Mouse (Mus musculus): ENCODE data around the gene Setd4. TPM values are rescaled to one million over a fixed set of nuclear protein-coding genes. Genes with fewer than 3 reads are reported as not detected.

The Setd4 gene
- polyA plus RNA-seq, 1 experiment from 2014 or later = 11.5 TPM

DNA sequence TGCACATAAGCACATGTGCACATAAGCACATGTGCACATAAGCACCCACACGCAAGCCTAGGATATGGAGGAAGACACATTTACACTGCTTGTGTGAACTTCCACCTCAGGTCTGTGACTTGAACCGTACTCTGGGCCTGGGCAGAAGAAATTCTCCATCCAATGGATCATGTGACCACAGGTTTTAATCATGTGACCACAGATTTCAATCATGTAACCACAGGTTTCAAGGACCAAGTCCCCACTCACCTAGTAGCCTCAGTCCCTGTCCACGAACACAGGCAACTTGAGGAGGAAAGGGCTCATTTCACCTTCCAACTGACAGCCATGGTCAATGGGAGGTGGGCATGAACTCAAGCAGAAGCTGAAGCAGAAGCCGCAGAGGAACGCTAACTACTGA lies 30.4 kb downstream of the Setd4 start:
- Histone ChIP-seq H3K4me3 (ENCODE audit: low read depth, low read length) (no peak overlapping the region), H3K9ac (replicated peaks; ENCODE audit: low read depth, low read length) (no peak overlapping the region), H3K27me3 (ENCODE audit: control insufficient read depth, insufficient read depth, low read length) (no peaks in the 10 kb centered on the region), H3K27ac (ENCODE audit: low read length) (no peak overlapping the region), H3K9me3 (ENCODE audit: control insufficient read depth, low read depth, low read length) (no peaks in the 10 kb centered on the region), H3K36me3 (ENCODE audit: control insufficient read depth, insufficient read depth, low read length) (no peaks in the 10 kb centered on the region), H3K4me1 (ENCODE audit: control insufficient read depth, insufficient read depth, low read length) (peaks cover 12% of the 10 kb centered on the region; the same call in 1 of the 2 replicates), H3K4me2 (replicated peaks; ENCODE audit: low read depth, low read length) (no peak overlapping the region)
- 95% methylated on average over 5 of the region's 5 CpGs for WGBS
- ATAC-seq (ENCODE audit: insufficient number of reproducible peaks, insufficient read depth, low FRiP score, low read depth) = no peak

- no peaks in the 10 kb centered on the region for H3K36me3 ChIP-seq (ENCODE audit: control insufficient read depth, insufficient read depth, low read length)
- H3K4me1 ChIP-seq (ENCODE audit: control insufficient read depth, insufficient read depth, low read length) = peaks cover 12% of the 10 kb centered on the region; the same call in 1 of the 2 replicates
- H3K9me3 ChIP-seq (ENCODE audit: control insufficient read depth, low read depth, low read length) = no peaks in the 10 kb centered on the region
- ATAC-seq (ENCODE audit: insufficient number of reproducible peaks, insufficient read depth, low FRiP score, low read depth) = no peak
- H3K9ac ChIP-seq (replicated peaks; ENCODE audit: low read depth, low read length) = no peak overlapping the region
- H3K4me2 ChIP-seq (replicated peaks; ENCODE audit: low read depth, low read length) = no peak overlapping the region
- H3K27me3 ChIP-seq (ENCODE audit: control insufficient read depth, insufficient read depth, low read length) = no peaks in the 10 kb centered on the region
- no peak overlapping the region for H3K27ac ChIP-seq (ENCODE audit: low read length)
- 92% methylated on average over 6 of the region's 6 CpGs for WGBS
- no peak overlapping the region for H3K4me3 ChIP-seq (ENCODE audit: low read depth, low read length)
Observed at GRCm38 (mm10) chr16:93572383-93572782, 31.5 kb downstream of the Setd4 start.

- WGBS = 17% methylated on average over 12 of the region's 12 CpGs
- Histone ChIP-seq H3K9me3 (ENCODE audit: control insufficient read depth, low read depth, low read length) (no peaks in the 10 kb centered on the region), H3K4me1 (ENCODE audit: control insufficient read depth, insufficient read depth, low read length) (0 out of 2 replicates have a peak, but pooled peaks cover 5% of the 10 kb centered on the region), H3K4me3 (ENCODE audit: low read depth, low read length) (no peak overlapping the region), H3K27ac (ENCODE audit: low read length) (no peak overlapping the region), H3K9ac (replicated peaks; ENCODE audit: low read depth, low read length) (no peak overlapping the region), H3K36me3 (ENCODE audit: control insufficient read depth, insufficient read depth, low read length) (no peaks in the 10 kb centered on the region), H3K4me2 (replicated peaks; ENCODE audit: low read depth, low read length) (0 out of 2 replicates have a peak overlapping the region, but pooled peaks have one; percentile 6), H3K27me3 (ENCODE audit: control insufficient read depth, insufficient read depth, low read length) (no peaks in the 10 kb centered on the region)
- ATAC-seq (ENCODE audit: insufficient number of reproducible peaks, insufficient read depth, low FRiP score, low read depth) = no peak
Observed at GRCm38 (mm10) chr16:93558499-93558898, 45.4 kb downstream of the Setd4 start.

GRCm38 (mm10) chr16:93557646-93558045 lies 46.2 kb downstream of the Setd4 start:
- Histone ChIP-seq H3K4me3 (ENCODE audit: low read depth, low read length) (no peak overlapping the region), H3K4me2 (replicated peaks; ENCODE audit: low read depth, low read length) (no peak overlapping the region), H3K4me1 (ENCODE audit: control insufficient read depth, insufficient read depth, low read length) (0 out of 2 replicates have a peak, but pooled peaks cover 5% of the 10 kb centered on the region), H3K9ac (replicated peaks; ENCODE audit: low read depth, low read length) (no peak overlapping the region), H3K27ac (ENCODE audit: low read length) (no peak overlapping the region), H3K27me3 (ENCODE audit: control insufficient read depth, insufficient read depth, low read length) (no peaks in the 10 kb centered on the region), H3K36me3 (ENCODE audit: control insufficient read depth, insufficient read depth, low read length) (no peaks in the 10 kb centered on the region), H3K9me3 (ENCODE audit: control insufficient read depth, low read depth, low read length) (no peaks in the 10 kb centered on the region)
- 67% methylated on average over 8 of the region's 8 CpGs for WGBS
- no peak for ATAC-seq (ENCODE audit: insufficient number of reproducible peaks, insufficient read depth, low FRiP score, low read depth)

DNA sequence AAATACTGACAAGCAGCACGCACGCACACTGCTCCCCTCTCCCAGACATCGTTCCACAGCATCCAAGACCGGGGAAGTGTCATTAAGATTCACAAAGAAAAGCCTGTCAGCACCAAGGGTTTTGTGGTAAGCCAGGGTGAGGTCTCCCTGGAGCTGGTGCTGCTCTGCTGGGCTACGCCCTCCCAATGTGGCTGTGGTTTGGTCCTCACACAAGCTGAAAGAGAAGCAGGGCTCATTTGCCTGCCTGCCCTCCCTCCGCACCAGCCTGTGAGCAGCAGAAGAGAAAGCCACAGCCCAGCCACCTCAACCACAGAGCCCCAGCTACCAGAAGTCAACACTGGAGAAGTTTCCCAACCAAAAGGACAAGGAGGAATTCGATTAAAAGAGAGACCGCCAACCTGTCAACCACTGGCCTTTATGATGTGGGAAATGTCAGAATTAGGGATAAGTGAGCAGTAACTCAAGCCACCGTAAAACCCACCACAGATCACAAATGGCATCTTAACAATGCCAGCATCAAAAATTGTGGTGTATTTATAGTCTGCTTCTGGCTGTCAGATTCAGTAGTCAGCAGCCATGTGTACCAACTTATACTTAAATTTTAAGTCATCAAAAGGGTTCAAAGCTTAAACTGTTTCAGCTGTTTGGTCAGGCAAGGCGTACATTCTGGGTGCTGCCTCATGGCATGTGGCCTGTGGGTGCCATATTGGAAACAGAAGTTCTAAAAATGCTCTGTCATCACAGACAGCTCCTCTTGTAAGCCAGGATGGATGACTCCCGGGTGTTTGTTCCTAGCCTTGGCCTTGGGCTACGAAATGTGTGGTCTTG lies 51.0 kb downstream of the Setd4 start:
- Histone ChIP-seq H3K4me1 (ENCODE audit: control insufficient read depth, insufficient read depth, low read length) (0 out of 2 replicates have a peak, but pooled peaks cover 9% of the 10 kb centered on the region), H3K9ac (replicated peaks; ENCODE audit: low read depth, low read length) (no peak overlapping the region), H3K36me3 (ENCODE audit: control insufficient read depth, insufficient read depth, low read length) (no peaks in the 10 kb centered on the region), H3K4me2 (replicated peaks; ENCODE audit: low read depth, low read length) (no peak overlapping the region), H3K4me3 (ENCODE audit: low read depth, low read length) (no peak overlapping the region), H3K9me3 (ENCODE audit: control insufficient read depth, low read depth, low read length) (no peaks in the 10 kb centered on the region), H3K27me3 (ENCODE audit: control insufficient read depth, insufficient read depth, low read length) (no peaks in the 10 kb centered on the region), H3K27ac (ENCODE audit: low read length) (no peak overlapping the region)
- no peak for ATAC-seq (ENCODE audit: insufficient number of reproducible peaks, insufficient read depth, low FRiP score, low read depth)
- 84% methylated on average over 12 of the region's 12 CpGs for WGBS

DNA sequence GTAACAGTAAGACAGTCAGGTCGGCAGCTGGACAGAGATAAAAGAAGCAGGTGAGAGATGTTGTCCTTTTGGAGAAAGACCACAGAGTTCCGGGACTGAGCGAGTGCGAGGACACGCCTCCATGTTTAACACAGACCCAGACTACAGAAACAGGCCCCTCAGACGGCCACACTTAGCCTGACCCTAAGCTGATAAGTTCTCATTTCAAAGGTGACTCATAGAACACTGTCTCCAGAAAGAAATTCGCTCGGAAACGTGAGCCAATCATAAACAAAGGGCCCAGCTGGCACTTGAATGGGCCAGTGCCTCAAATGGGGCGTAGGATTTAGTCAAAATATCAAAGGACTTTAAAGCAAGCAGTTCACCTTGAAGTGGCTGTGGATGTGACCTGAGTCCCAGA lies 54.6 kb downstream of the Setd4 start:
- Histone ChIP-seq H3K4me3 (ENCODE audit: low read depth, low read length) (no peak overlapping the region), H3K36me3 (ENCODE audit: control insufficient read depth, insufficient read depth, low read length) (no peaks in the 10 kb centered on the region), H3K4me2 (replicated peaks; ENCODE audit: low read depth, low read length) (no peak overlapping the region), H3K27me3 (ENCODE audit: control insufficient read depth, insufficient read depth, low read length) (no peaks in the 10 kb centered on the region), H3K27ac (ENCODE audit: low read length) (peak overlapping the region; percentile 33; the same call in 1 of the 2 replicates), H3K9ac (replicated peaks; ENCODE audit: low read depth, low read length) (no peak overlapping the region), H3K9me3 (ENCODE audit: control insufficient read depth, low read depth, low read length) (no peaks in the 10 kb centered on the region), H3K4me1 (ENCODE audit: control insufficient read depth, insufficient read depth, low read length) (peaks cover 7% of the 10 kb centered on the region; the same call in 1 of the 2 replicates)
- peak; percentile 68 for ATAC-seq (ENCODE audit: insufficient number of reproducible peaks, insufficient read depth, low FRiP score, low read depth)
- 27% methylated on average over 10 of the region's 10 CpGs for whole genome bisulfite sequencing

- ATAC-seq (ENCODE audit: insufficient number of reproducible peaks, insufficient read depth, low FRiP score, low read depth) = no peak
- 66% methylated on average over 2 of the region's 2 CpGs for WGBS
- H3K9ac ChIP-seq (replicated peaks; ENCODE audit: low read depth, low read length) = no peak overlapping the region
Observed at GRCm38 (mm10) chr16:93548045-93548444, 55.8 kb downstream of the Setd4 start.

DNA sequence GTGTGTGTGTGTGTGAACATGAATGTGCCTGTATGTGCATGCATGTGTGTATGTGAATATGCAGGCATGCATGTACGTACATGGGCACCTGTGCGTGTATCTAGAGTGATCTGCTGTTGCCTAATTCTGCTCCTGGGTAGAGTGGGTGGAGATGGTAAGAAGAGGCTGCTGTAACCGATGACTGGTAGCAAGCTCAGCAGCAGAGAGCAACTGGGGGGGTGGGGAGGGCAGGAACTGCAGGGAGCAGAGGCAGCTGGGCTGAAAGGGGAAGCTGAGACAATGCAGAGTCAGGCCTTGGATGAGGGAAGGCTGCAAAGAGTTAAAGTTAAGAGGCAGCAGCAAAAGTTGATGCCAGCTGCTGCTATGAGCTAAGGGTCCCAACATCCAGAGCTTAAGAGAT lies 56.7 kb downstream of the Setd4 start:
- Histone ChIP-seq H3K4me1 (ENCODE audit: control insufficient read depth, insufficient read depth, low read length) (peaks cover 7% of the 10 kb centered on the region; the same call in 1 of the 2 replicates), H3K27ac (ENCODE audit: low read length) (peak overlapping the region; percentile 61; the same call in 1 of the 2 replicates), H3K27me3 (ENCODE audit: control insufficient read depth, insufficient read depth, low read length) (no peaks in the 10 kb centered on the region), H3K36me3 (ENCODE audit: control insufficient read depth, insufficient read depth, low read length) (no peaks in the 10 kb centered on the region), H3K4me2 (replicated peaks; ENCODE audit: low read depth, low read length) (no peak overlapping the region), H3K9ac (replicated peaks; ENCODE audit: low read depth, low read length) (no peak overlapping the region), H3K9me3 (ENCODE audit: control insufficient read depth, low read depth, low read length) (no peaks in the 10 kb centered on the region), H3K4me3 (ENCODE audit: low read depth, low read length) (no peak overlapping the region)
- no peak for ATAC-seq (ENCODE audit: insufficient number of reproducible peaks, insufficient read depth, low FRiP score, low read depth)
- 55% methylated on average over 3 of the region's 3 CpGs for WGBS

More at GRCm38 (mm10) chr16:93548045-93548444, 55.8 kb downstream of the Setd4 start:
- no peak overlapping the region for H3K4me2 ChIP-seq (replicated peaks; ENCODE audit: low read depth, low read length)
- no peak overlapping the region for H3K4me3 ChIP-seq (ENCODE audit: low read depth, low read length)
- peaks cover 7% of the 10 kb centered on the region; the same call in 1 of the 2 replicates for H3K4me1 ChIP-seq (ENCODE audit: control insufficient read depth, insufficient read depth, low read length)
- H3K27me3 ChIP-seq (ENCODE audit: control insufficient read depth, insufficient read depth, low read length) = no peaks in the 10 kb centered on the region
- no peaks in the 10 kb centered on the region for H3K36me3 ChIP-seq (ENCODE audit: control insufficient read depth, insufficient read depth, low read length)
- no peaks in the 10 kb centered on the region for H3K9me3 ChIP-seq (ENCODE audit: control insufficient read depth, low read depth, low read length)
- no peak overlapping the region for H3K27ac ChIP-seq (ENCODE audit: low read length)

All from stomach, embryonic 14.5 days (tissue).